Mouse (Mus musculus) cerebellum, adult 11-12 months (tissue): ENCODE measurements around the gene Upf3b.
"Not testable (repeated sequence)": the region's sequence is repeated elsewhere in the genome, so short reads cannot be mapped to it uniquely, and the experiment has no call there.

Experiments used
- DNase-seq: peaks from one replicate; pipeline ENCODE4 v3.0.0; 2022

Upf3b gene

DNA sequence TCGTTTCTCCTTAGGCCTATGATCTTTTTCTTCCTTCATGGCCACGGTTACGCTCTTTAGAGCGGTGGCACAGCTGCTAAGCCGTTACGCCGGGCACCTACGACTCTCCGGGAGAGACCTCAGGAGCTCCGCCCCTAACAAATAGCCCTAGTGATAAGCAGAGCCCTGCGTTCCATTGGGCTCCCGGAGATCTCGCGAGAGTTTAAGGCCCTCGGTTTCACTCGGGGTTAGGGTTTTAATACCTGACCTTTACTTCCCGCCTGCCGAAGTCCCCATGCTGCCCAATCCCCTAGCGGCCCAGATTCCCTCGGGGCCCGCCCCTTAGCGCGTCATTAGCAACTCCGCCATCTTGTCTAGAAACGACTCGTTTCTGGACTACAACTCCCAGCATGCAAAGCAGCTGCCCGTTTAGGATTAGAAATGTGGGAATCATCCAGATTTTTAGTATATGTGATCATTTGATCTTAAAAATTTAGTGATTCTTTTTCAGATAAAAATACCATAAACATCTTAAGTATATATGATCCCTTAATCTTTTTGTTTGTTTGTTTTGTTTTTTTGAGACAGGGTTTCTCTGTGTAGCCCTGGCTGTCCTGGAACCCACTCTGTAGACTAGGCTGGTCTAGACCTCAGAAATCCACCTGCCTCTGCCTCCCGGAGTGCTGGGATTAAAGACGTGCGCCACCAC is at the start of gene Upf3b:
Gene Upf3b, minus strand, starts transcription at position 130 of the 688 bp plus-strand sequence.
- peak; percentile 96 for DNase-seq

DNA sequence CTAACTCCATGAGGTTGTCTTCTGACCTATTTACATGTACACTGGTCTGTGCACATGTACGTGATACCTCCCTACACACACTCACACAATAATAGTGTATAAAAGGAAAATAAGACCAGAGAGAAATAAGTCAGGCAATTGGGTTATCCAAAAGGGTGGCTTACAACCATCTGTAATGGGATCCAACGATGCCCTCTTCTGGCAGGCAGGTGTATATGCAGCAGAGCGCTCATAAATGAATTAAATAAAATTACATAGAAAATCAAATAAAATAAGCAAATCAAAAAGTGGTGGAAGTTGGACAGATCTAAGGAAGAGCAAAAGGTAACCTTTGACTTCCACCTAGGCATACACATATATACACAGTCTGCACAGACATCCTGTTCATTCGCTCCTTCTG is 47.7 kb upstream of the Upf3b start:
- no peak for DNase-seq

DNA sequence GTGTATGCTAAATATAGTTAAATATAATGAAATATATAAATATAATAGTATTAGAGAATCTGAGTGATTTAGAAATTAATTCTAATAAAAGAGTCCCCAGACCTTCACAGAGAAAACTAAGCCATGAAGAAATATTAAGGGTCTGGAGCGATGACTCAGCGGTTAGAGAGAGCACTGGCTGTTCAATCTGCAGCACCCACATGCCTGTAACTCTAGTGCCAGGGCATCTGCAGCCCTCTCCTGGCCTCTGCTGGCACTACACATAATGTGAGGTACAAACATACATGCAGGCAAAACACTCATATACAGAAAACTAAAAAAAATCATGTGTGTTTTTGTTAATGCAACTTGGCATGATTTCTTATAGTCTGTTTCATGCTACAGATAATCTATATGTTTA is 34.8 kb upstream of the Upf3b start:
- DNase-seq: no peak

DNA sequence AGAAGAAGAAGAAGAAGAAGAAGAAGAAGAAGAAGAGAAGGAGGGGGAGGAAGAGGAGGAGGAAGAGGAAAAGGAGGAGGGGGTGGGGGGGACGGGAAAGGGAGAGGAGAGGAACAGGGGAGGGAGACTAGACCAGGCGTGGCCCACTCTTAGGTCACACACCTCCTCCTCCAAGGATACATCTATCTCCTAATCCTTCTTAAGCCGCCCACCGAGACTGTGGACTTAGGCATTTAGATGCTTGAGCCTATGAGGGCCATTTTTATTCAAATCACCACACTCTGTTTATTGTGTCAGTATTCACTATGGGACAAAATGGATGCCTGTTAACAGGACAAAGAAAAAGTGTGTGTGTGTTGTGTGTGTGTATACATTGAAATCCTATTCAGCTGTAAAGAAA is 34.4 kb upstream of the Upf3b start:
- DNase-seq: not testable (repeated sequence)

DNA sequence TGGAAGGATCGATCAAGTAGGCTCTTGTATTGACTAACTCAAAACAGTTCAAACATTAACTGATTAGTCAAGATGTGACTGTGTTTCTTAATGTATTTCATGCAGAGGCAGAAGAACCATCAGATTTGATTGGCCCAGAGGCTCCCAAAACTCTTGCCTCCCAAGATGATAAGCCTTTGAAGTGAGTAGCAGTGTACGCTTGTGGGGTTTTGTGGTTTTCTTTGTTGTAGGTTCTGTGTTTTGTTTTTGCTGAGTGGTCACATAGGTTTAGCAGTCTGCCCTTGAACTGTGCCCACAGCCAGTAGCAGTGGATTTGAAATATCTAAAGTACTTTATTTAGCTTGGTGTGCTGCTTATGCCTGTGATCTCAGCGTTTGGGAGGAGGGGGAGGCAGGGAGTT is 31.6 kb upstream of the Upf3b start:
- no peak for DNase-seq

DNA sequence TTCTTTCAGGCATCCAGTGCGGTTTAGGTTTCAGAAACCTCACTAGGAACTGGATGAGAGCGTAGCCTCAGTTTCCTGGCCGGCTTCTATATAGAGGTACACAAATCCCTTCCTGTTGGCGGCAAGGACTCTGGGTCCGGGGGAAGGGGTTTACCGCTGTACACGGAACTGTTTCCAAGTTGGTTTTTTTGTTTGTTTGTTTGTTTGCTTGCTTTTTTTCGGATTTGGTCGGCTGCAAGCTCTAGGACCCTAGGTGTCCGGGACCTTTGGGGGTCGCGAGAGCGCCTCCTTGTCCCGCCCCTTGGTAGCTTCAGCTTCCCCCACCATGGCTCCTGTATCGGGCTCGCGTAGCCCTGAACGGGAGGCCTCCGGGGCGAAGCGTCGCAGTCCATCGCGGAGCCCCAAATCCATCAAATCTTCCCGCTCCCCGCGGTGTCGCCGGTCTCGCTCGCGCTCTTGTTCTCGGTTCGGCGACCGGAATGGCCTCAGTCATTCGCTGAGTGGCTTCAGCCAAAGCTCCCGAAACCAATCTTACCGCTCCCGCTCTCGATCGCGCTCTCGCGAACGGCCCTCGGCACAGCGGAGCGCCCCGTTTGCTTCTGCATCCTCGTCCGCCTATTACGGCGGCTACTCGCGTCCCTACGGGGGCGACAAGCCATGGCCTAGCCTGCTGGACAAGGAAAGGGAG is 16.7 kb upstream of the Upf3b start, which contains the start of gene Nkap:
Gene Nkap, plus strand, starts transcription at position 125 of the 688 bp plus-strand sequence.
- DNase-seq: peak; percentile 67

DNA sequence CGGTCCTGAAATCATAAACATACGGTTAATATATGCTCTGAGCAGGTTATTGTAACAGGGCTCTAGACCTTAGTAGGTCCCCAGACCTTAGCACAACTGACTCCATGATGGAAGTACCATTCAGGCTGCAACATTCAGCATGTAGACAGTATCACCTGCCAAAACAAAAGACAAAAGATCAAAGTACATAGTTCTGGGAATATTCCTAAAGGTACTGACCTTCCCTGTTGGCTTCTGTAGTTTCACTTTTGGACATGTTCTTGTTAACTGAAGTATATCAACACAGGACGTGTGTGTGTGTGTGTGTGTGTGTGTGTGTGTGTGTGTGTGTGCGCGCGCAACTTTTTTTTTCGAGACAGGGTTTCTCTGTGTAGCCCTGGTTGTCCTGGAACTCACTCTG is 15.4 kb upstream of the Upf3b start:
- DNase-seq: no peak

DNA sequence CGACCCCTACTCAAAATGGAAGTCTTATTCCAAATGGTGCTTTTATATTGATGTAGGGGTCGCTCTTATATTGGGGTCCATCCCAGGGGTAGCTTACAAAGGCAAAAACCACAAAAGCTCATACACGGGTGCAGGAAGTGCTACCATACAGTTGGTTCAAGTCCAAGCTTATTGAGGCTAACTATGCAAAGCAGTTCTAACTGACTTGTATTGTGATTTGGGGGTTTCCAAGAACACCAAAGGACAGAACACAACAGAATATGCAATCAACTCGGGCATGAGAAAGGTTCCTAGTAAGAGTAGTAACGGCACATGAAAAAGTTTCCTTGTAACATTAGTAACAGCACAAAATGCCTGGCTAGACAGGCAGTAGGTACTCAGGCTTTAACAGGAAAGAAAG is 10.1 kb upstream of the Upf3b start:
- DNase-seq: no peak

DNA sequence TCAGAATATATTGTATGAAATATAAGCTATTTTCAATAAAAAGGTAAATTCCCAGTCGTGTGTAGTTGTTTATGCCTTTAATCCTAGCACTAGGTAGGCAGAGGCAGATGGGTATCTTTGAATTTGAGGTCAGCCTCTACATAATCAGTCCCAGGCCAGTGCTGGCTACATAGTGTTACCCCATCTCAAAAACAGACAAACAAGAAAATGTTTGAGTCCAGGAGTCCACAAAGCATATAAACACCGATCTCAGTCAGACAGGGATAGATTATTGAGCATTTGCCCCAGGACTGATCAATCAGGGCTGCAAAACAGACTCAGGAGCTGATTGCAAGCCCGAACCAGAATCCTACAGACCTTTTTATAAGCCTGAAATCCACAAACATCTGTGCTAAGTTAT is 9.5 kb upstream of the Upf3b start:
- no peak for DNase-seq

DNA sequence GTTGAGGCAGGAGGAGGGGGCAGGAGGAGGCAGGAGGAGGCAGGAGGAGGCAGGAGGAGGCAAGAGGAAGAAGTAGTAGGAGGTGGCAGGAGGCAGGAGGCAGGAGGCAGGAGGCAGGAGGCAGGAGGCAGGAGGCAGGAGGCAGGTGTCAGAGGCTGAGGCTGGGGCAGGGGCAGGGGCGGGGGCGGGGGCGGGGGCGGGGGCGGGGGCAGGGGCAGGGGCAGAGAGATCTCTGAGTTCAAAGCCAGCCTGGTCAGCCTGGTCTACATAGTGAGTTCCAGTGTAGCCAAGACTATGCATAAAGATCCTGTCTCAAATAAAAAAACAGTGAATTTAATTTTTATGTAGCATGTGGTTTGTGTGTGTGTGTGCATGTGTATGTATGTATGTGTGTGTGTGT is 7.0 kb upstream of the Upf3b start:
- DNase-seq: no peak

DNA sequence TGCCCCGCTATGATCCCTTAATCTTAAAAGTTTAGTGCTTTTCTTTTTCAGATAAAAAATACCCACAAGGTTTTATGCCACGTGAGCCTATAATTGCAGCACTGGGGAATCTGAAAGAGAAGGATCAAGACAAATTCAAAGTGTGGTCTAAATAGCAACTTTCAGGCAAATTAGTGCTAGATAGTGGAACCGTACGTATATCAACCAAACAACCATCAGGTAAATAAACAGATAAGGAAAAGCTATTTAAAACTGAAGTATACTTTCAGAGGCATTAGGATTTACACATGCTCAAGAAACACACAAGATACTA is 715 bp upstream of the Upf3b start:
- DNase-seq: no peak

DNA sequence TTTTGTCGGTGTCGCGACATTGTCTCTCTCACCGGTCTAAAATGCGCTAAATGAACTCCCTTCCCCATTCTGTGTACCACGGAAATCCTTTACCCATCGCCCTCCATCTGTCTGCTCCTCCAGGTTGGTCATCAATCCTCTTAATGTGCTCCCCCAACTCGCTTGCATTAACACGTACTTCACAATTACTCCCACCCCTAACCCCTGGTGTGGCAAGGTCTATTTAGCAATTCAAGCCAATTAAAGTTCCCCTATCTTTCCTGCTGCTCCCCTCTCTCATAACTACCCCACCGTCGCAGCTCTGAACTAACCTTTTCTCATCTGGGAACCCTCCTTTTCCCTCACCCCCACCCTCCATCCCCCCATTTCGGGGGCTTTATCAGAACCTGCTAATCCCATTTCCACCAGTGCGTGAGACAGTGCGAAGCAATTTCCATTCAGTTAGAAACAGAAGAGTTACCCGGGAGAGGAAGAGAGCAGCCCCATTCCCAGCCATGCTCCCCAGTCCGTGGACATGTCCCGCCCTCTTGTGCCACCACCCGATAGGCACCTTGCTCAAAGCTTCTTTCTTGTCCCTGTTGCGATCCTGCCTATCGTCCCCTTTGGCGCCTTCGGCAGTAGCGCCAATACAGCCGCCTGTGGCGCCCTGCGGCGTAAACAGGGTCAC is 463 bp downstream of the Upf3b start:
- DNase-seq: no peak

DNA sequence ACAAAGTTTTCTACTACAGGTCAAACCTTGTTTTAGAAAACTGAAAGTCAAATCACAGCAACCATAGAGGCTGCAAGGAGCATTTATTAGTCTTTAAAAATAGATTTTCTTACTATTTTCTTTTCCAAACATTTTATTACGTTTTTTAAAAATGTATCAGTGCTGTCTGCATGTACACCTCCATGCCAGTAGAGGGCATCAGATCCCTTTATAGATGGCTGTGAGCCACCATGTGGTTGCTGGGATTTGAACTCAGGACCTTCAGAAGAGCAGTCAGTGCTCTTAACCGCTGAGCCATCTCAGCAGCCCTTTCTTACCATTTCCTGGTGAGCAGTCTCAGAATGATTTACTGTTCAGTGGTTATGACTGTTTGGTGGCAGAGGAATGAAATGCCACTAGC is 6.3 kb downstream of the Upf3b start:
- no peak for DNase-seq

DNA sequence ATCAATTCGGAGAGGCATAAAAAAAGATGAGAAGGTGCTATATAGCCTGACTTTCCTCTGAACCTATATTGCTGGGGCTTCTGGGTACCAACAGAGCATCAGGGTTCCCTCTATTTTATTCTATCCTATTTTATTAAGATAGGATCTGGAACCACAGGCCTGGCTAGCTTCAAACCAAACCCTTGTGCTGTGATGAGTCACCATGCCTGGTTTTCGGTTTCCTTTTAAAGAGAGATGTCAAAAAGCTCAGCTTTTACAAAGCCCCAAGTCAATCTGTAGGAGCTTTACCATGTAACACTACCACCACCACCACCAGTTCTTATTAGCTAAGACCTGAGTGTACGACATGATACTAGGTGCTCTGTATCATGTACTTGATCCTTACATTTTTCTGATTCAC is 11.4 kb downstream of the Upf3b start:
- no peak for DNase-seq

DNA sequence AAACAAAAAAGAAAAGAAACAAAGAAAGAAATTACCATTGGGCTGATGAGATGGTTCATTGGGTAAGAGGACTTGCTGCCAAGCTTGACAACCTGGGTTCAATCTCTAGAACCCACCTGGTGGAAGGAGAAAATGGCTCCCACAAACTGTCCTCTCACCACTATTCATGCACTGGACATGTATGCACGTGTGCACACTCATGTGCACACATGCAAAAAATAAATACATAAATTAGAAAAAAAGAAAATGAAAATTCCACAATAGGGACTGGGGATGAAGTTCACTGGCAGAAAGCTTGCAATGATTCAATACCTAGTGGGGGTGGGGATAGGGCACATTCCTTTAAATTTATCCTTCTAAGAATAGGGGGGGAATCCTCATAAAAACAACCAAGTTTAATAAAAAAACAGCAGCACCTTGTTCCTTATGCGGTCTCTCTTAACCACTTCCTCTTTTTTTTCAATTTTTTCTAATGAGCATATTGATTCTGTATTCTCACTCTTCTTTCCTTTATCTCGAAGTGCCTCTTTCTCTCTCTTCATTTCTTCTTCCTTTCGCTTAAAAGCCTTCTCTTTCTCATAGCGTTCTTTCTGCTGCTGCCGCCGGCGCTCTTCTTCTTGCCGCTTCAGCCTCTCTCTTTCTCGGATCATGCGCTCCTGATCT is 14.9 kb downstream of the Upf3b start:
- DNase-seq: no peak

DNA sequence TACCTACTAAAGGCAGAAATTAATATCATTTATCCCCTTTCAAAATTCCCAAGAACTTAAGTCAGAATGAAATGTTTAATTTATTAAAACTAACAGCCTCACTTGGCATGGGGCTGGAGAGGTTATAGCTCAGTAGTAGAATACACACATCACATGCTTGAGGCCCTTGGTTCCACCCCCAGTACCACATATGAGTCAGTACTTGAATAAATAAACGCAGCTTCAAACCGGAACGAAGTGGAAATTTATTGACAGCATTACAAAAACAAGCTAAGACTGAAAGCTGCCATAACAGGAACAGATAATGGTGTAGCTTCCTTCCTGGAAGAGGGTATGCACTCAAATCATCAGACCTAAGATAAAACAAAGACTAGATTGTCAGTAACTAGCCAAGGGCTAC is 18.7 kb downstream of the Upf3b start:
- no peak for DNase-seq

DNA sequence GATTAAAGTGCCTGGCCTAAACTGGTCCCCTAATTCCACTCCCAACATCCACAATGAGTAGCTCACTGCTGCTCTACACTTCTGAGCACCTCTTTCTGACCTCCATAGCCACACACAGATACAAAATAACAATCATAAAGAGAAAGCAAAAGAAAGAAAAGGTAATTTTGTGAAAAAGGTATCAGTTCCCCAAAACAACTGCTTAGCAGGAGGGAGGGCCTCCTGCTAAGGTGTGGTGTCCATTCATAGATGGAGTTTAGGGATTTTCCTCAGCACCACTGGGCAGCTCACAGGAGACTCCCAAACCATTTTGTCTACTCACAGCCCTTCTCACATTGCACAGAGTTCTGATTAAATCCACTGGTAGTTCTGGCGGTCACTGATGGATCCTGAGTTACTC is 21.3 kb downstream of the Upf3b start:
- DNase-seq: no peak

DNA sequence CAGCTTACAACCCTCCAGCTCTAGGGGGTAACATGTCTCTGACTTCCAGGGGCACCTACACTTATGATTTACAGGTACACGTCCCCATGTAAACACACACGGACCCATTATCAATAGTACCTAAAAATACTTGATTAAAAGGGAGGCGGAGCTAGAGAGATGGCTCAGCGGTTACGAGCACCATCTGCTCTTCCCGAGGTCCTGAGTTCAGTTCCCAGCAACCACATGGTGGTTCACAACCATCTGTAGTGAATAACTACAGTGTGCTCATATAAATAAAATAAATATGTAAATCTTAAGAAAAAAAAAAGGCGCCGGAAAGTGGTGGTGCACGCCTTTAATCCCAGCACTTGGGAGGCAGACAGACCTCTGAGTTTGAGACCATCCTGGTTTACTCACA is 24.5 kb downstream of the Upf3b start:
- no peak for DNase-seq

DNA sequence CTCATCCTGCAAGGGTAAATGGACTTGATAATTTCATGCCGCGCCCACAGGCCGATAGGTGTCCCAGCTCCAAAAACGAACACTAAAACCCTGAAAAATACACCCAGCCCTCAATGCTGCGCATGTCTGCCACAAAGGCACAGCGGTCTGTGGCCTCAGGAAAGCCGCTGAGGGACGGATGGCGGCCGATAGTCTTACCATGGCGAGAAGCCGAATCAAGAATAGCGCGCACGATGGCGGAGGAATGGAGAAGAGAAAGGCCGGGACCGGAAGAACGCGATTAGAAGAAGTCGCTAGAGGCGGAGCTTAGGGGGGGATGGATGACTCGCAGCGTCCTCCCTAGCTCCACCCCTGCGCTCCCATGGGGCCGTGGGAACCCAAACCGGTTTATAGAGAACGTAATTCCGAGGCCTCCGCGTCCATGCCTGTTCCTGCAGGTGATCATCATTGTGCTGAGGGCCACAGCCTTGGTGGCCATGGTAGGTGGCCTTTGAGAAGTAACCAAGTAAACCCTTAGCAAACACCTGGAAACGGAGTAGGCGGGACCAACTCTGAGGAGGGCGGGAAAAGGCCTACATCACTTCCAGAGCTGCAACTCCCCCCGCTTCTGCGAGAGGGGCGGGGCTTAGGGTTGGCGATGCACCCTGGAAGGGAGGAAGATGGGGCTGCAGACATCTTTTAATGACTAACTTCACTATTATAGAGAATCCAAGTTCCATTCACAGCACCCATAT is 25.0 kb downstream of the Upf3b start, which contains the start of gene Rpl39:
Gene Rpl39, minus strand, starts transcription at position 476 of the 734 bp plus-strand sequence.
- DNase-seq: peak; percentile 90

DNA sequence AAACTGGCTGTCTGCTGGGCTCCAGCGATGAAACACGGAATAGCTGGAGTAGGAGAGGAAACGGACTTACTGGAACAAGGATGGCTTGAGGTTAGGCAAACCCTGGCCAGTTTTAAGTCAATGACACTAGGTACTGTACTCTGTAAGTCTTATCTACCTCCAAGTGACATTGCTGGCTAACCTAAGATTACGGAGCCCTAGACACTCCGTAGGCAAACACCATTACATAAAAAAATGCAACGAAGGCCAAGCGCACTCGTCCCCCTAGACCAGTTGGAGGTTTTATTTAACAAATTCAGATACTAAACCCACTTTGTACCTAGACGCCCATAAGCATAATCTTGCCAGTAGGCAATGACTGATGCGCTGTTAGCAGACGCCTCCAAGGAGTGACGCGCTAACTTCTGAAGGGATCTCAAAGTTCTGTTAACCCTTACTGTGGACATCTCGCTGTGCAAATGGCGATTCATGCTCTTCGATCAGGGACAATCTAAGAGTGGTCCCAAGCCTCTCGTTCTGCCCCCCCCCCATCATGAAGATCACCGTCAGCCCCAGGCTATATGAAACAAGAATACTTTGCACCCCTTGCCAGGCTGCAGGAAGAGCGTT is 25.7 kb downstream of the Upf3b start:
- DNase-seq: peak; percentile 26

DNA sequence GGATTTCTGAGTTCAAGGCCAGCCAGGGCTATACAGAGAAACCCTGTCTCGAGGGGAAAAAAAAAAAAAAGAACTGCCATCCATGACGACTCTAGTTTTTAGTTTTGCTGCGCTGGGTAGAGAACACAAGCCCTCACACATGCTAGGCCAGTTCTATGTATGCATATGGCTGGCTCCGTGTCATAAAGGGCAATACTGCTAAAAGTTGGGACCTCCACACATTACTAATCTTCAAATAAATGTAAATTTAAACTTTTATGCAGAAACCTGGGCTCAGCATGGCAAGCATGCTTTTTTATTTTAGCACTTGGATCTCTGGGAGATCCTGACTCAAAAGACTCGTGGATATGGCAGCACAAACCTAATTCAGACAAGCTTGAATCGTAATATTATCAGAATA is 28.9 kb downstream of the Upf3b start:
- DNase-seq: no peak

DNA sequence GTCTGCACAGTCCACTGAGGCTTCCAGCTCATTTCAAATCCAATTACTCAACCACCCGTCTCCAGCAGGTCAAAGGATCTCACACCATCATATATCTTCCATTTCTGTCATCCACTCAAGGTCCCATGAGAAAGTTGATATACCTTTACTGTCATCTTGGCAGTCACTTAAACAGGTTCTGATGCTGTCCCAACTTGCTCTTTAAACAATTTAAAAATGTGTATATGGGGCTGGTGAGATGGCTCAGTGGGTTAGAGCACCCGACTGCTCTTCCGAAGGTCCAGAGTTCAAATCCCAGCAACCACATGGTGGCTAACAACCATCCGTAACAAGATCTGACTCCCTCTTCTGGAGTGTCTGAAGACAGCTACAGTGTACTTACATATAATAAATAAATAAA is 29.8 kb downstream of the Upf3b start:
- DNase-seq: not testable (repeated sequence)

DNA sequence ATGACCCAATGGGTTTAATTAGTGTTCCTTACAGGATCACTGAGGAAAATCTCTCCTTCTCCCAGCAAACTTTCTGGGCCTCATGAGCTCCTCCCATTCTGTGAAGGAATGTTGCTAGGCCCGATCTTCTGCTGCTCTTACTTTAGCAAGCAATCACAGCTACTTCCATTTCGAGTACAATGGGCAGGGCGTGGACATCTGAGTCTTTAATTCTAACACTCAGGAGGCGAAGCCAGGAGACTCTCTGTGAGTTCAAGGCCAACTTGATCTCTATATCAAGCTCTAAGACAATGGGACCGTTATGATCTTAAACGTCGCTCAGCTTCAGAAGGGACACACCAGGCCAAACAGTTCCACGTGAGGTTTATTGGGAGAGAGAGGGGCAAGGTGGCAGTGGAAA is 33.5 kb downstream of the Upf3b start:
- DNase-seq: no peak
